Mouse (Mus musculus) embryonic fibroblast, embryonic 13.5 days (primary cell): ENCODE measurements around the gene Ppm1h.

Source experiments
- CTCF ChIP-seq: IDR thresholded peaks from 2 replicates; pipeline ENCODE4 v1.5.1; 2011; ENCODE audit warnings: mild to moderate bottlenecking, control low read depth, low read length, moderate library complexity, borderline replicate concordance; ENCODE audit not compliant: insufficient read depth
- POLR2A ChIP-seq: IDR thresholded peaks from 2 replicates; pipeline ENCODE4 v1.6.1; 2011; ENCODE audit warnings: low read depth, mild to moderate bottlenecking, control low read depth, low read length, moderate library complexity

DNA sequence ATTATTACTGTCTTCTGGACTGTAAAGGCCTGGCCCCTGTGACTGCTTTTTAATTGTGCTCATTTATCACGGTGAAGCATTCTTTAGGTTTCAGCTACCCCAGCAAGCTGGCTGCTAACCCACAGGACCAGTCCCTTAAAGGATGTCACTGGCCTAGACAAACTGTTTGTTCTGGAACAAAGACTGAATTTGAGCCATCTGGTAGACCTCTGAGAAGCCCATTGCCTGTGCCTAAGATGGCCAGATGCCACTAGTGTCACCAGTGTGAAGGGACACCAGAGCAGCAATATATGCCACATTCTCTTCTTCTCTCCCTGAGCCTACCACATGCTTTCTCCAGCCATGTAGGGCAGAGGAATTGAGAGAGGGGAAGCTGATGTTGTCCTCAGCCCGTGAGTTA lies 240.9 kb downstream of the Ppm1h start:
- TF ChIP-seq POLR2A (no peak), CTCF (no peak)
